Comparison of ENCODE assay signal across 11 mouse cellular contexts in genomic region chr19:57131366-57131765, GRCm38 (mm10).
A peak's percentile ranks its signal among the peaks of the same experiment; 100 is the strongest.
DNase-seq lines count a peak whose midpoint lies in the region; ATAC-seq lines count a peak whose summit lies in the region.
"Had no signal": no experiment of that assay in that cellular context is flagged by ENCODE, and none has a peak within 500 bp of the region (broad histone marks: within the 10 kb centered on the region; RNA-seq: fewer than 3 reads in every experiment).

No protein-coding gene starts in this region.

- H3K9ac ChIP-seq in heart, embryonic 12.5 days: no peak overlapping the region
- H3K9ac ChIP-seq in stomach, embryonic 16.5 days (ENCODE audit: low read length): no peak overlapping the region
- H3K9ac ChIP-seq: limb, embryonic 13.5 days had no signal

- no peak overlapping the region for H3K4me2 ChIP-seq in heart, embryonic 12.5 days
- no peak overlapping the region for H3K4me2 ChIP-seq in stomach, embryonic 16.5 days (ENCODE audit: low read depth, low read length)
- H3K4me2 ChIP-seq: limb, embryonic 13.5 days had no signal

- no peak overlapping the region for H3K27ac ChIP-seq in heart, embryonic 12.5 days (ENCODE audit: poor library complexity, severe bottlenecking)
- H3K27ac ChIP-seq in stomach, embryonic 16.5 days (ENCODE audit: low read length): peak overlapping the region; percentile 75
- H3K27ac ChIP-seq: limb, embryonic 13.5 days had no signal

- 58% methylated on average over 4 of the region's 4 CpGs for WGBS in heart, embryonic 12.5 days
- WGBS in stomach, embryonic 16.5 days: 42% methylated on average over 4 of the region's 4 CpGs

- H3K36me3 ChIP-seq in heart, embryonic 12.5 days: peaks cover 19% of the 10 kb centered on the region
- H3K36me3 ChIP-seq in stomach, embryonic 16.5 days (ENCODE audit: control insufficient read depth, insufficient read depth, low read length): no peaks in the 10 kb centered on the region
- H3K36me3 ChIP-seq: limb, embryonic 13.5 days had no signal

- H3K27me3 ChIP-seq in heart, embryonic 12.5 days (replicated peaks): no peaks in the 10 kb centered on the region
- no peaks in the 10 kb centered on the region for H3K27me3 ChIP-seq in stomach, embryonic 16.5 days (ENCODE audit: control insufficient read depth, insufficient read depth, low read length)

- H3K4me1 ChIP-seq in heart, embryonic 12.5 days (replicated peaks): peaks cover 29% of the 10 kb centered on the region
- peaks cover 20% of the 10 kb centered on the region for H3K4me1 ChIP-seq in stomach, embryonic 16.5 days (ENCODE audit: control insufficient read depth, insufficient read depth, low read length)

- H3K4me3 ChIP-seq in heart, embryonic 12.5 days: no peak overlapping the region
- H3K4me3 ChIP-seq in stomach, embryonic 16.5 days (replicated peaks; ENCODE audit: low read length): no peak overlapping the region
- H3K4me3 ChIP-seq: limb, embryonic 13.5 days had no signal

- DNase-seq in heart, adult 8-10 months (ENCODE audit: low spot score): no peak
- DNase-seq in CD4-positive, CD25-positive, alpha-beta regulatory T cell, adult 2 months (ENCODE audit: low read depth, low spot score): peak; percentile 85
- DNase-seq in induced T-regulatory cell, adult 2 months (ENCODE audit: low read depth): peak; percentile 91
- DNase-seq in right cerebral cortex, postnatal 25 days: no peak
- DNase-seq in cerebellum, adult 11 months: no peak
- DNase-seq in layer of hippocampus, adult 11-12 months (ENCODE audit: low spot score): no peak
- DNase-seq: cerebellum, postnatal 25 days; lung, postnatal 36 days had no signal

- 0 out of 2 replicates have a peak, but pooled peaks have one; percentile 7 for ATAC-seq in heart, embryonic 12.5 days (ENCODE audit: insufficient number of reproducible peaks, low FRiP score)
- ATAC-seq in stomach, embryonic 16.5 days (ENCODE audit: insufficient read depth, low FRiP score): no peak

- no peaks in the 10 kb centered on the region for H3K9me3 ChIP-seq in heart, embryonic 12.5 days (replicated peaks)
- no peaks in the 10 kb centered on the region for H3K9me3 ChIP-seq in stomach, embryonic 16.5 days (replicated peaks; ENCODE audit: control insufficient read depth, low read length)
- H3K9me3 ChIP-seq: limb, embryonic 13.5 days had no signal

Comparison
In these comparisons a context has a peak if more than half of its experiments do, and no peak if none do; other contexts are left out.
1. DNase-seq: peak in CD4-positive, CD25-positive, alpha-beta regulatory T cell, adult 2 months (single experiment) and induced T-regulatory cell, adult 2 months (single experiment); none in heart, adult 8-10 months (single experiment), right cerebral cortex, postnatal 25 days (single experiment), cerebellum, adult 11 months (single experiment) and layer of hippocampus, adult 11-12 months (single experiment).